Mouse (Mus musculus): ENCODE measurements at regions not wholly inside any gene's neighbourhood (a gene's known extent, or its start where the extent isn't known, plus 50 kb on each side); places are given as distances from the start of the nearest gene placed in this dataset.

- TF ChIP-seq CTCF (IDR thresholded peaks at IDR 0.05; ENCODE audit: borderline replicate concordance, insufficient read depth, low read depth, low read length), result no peak
- no peak for TF ChIP-seq POLR2A (IDR thresholded peaks at IDR 0.05; ENCODE audit: borderline replicate concordance, insufficient read depth, low read length)
Observed at GRCm38 (mm10) chr12:49828553-49828952, 443.6 kb downstream of the Gm43517 start.

All from cerebellum, adult 2 months (tissue).